Mouse (Mus musculus): Measurements from ENCODE around the gene Eef1a2.
"Not testable (repeated sequence)": the region's sequence is repeated elsewhere in the genome, so short reads cannot be mapped to it uniquely, and the experiment has no call there.

Gene Eef1a2

DNA sequence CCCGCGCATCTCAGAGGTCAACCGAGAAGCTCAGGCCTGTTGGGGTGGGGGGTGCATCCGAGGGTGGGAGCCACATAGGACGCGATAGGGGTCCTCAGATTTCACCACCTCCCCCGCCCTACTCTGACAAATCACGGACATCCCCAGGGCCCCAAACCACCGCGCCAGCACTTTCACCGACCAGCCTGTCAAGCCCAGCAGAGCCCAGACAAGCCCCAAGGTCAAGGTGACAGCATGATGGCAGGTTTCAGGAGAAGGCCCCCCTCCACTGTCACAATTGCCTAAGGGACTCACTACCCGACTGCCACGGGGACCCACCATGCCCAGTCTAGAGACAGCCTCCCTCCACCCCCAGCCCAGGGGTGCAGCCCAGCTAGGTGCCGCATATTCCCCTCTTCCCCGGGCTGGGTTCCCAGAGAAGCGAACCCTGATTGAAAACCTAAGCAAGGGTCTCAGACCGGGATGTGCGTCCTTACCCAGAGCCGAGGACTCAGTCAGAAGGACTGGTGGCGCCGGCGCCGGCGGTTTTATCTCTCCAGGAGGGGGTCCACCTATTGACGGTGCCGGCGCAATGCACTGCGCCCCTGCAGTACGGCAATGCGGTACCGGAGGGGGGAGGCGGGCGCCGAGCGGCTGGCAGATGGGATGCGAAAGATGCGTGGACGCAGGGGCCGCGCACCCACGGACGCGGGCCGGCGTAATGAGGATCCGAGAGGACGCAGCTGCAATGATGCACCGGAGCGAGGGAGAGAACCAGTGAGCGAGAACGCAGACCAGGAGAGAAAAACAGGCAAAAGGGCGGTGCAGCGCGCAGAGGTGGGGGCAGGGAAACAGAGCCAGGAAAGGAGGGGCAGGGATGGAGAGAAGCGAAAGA is at the start of gene Eef1a2:
Gene Eef1a2, minus strand, starts transcription at position 767 of the 874 bp plus-strand sequence.
- peak; percentile 26 for DNase-seq (ENCODE audit: low spot score)

DNA sequence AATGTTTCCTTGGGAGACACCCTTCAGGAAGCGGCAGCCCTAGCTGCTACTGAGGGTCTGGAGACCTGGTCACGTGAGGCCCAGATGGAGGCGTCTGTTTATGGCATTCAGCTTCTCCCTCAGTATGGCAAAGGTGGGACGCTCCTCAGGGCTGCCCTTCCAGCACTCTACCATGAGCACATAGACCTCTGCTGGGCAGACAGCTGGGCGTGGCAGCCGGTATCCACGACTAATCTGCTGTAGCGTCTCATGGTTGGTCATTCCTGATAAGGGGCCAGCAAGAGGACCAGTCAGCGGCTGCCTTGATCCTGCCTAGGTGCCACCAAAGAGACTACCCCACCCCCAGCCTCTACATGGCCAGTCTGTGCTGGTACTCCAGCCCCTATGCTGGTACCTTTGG is 49.3 kb upstream of the Eef1a2 start:
- no peak for DNase-seq (ENCODE audit: low spot score)

DNA sequence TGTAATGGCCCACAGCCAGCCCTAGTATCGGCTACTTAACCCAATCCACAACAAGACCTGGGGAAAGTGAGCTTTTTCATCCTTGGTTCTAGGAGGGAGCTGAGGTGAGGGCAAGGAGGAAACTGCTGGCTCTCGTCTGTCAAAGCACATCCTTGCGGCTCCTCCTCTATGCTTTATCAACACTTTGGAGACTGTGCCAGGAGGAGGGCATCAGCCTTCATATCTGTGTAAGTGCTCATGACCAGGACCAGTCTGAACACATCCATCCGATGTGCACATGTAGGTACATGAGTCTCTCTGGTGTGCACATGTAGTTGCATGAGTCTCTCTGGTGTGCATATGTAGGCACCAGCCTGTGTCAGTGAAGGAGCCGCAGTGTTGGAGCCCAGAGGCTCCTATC is 48.9 kb upstream of the Eef1a2 start:
- DNase-seq (ENCODE audit: low spot score), result no peak

DNA sequence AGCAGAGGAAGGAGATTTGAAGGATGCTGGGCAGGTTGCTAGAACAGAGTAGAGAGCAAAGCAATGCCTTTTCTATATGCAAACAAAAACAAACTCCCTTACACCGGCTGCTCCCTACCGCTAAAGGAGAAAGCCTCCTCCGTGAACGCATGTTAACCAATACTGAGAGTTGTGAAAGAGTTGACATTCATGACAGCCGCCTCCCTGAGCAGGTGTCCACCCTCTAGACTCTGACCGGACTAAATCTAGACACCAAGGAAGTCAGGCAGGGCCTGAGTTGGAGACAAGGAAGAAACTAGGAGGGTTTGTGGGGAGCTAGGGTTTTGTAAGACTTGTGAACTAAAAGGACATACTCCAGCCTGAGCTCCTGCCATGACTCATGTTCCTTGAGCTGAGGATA is 46.1 kb upstream of the Eef1a2 start:
- DNase-seq (ENCODE audit: low spot score), result no peak

DNA sequence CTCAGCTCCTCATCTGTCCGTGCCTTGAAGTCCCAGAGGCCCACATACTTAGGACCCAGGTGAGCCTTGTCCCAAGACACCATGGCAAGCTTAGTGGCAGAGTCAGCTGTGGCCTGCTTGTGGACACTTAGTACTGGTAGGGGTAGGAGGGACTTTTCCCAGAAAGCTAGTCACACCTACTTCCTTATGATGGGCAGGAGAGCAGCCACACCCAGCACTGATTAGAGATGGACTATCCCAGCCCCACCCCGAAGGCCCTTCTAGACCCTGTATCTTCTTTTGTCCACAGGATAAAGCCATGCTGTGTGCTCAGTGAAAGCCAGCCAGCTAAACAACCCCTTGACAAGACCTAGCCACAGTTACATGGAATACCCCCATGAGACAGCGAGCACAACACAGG is 45.6 kb upstream of the Eef1a2 start, which contains the start of gene Ptk6:
Gene Ptk6, minus strand, starts transcription at position 368 of the 400 bp plus-strand sequence.
- DNase-seq (ENCODE audit: low spot score), result no peak

DNA sequence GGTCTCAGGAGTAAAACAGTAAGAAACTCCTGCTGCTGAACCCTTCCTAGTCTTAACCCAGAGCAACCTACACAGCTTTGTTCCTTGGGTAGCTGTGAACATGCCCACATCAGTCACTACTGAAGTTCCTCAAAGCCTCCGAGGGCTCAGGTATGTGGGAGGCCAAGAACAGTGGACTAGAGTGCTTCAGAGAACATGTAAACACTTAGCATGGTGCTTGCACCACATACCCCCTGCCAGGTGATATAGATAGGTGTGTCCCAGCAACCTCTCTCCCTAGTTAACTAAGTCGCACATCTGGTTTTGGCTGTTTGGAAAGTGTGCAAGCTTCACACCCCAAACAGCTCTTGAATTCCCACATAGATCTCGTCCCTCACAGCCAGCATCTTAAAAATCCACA is 44.8 kb upstream of the Eef1a2 start:
- DNase-seq (ENCODE audit: low spot score), result no peak

DNA sequence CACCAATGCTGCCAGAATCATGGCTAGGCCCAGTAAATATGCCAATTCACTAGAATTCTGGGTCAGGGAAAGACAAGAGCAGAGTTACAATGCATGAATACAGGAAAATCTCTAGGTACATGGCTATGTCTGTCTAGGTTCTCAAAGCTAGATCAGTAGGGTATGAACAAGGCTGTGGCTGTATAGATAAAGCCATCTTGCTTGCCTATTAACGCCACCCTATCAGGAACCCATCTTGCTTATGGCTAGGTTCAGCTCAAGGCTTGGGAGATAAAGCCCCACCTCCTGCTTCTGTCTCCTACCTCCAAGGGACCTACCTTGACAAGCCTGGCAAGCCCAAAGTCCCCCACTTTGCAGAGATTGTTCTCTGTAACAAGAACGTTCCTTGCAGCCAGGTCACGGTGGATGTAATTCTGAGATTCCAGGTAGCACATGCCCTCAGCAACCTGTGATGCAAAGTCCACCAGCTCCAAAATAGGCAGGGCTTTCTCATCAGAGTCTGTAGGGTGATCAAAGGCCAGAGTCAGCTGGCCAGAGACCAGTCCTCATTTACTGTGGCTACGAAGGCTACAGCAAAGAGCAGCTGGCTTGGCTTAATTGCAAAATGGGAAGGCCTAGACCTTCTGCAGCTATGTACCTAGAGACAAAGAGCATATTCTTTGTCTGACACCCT is 40.0 kb upstream of the Eef1a2 start:
- no peak for DNase-seq (ENCODE audit: low spot score)

DNA sequence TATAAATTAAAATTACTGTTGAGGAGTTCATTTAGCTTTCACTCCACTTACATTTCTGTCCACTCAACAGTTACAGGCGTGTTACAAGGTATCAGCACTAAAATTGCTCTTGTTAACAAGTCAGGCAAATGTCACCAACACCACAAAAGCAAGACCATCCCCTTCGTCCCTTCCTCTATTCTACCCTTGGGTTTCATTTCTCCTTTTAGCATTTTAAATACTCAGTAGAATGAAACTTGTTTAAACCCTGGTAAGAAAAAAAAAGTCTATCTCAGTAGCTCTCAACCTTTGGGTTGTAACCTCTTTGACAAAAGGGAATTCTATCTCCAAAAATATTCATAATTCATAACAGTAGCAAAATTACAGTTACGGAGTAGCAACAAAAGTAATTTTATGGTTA is 36.2 kb upstream of the Eef1a2 start:
- no peak for DNase-seq (ENCODE audit: low spot score)

DNA sequence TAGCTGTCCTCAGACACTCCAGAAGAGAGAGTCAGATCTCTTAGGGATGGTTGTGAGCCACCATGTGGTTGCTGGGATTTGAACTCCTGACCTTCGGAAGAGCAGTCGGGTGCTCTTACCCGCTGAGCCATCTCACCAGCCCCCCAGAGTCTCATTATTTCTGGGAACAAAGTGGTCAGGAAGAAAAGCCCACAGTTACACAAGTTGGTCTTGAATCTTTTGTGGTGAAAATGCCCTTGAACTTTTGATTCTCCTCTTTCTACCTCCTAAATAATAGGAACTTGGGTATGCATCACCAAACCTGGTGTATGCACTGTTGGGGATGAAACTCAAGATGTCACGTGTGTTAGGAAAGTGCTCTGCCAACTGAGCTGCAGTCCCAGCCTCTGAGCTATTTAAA is 35.1 kb upstream of the Eef1a2 start:
- DNase-seq (ENCODE audit: low spot score), result no peak

DNA sequence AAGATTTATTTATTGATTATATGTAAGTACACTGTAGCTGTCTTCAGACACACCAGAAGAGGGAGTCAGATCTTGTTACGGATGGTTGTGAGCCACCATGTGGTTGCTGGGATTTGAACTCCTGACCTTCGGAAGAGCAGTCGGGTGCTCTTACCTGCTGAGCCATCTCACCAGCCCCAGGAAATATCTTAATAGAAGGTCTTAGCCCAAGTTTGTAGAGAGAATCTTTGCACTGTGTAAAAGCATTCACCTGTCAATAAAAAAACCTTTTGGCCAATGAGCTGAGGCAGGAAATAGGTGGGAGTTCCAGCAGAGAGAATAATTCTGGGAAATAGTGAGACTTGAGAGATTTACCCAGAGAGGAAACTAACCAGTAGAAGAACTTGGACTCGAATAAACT is 34.6 kb upstream of the Eef1a2 start:
- DNase-seq (ENCODE audit: low spot score), result not testable (repeated sequence)

DNA sequence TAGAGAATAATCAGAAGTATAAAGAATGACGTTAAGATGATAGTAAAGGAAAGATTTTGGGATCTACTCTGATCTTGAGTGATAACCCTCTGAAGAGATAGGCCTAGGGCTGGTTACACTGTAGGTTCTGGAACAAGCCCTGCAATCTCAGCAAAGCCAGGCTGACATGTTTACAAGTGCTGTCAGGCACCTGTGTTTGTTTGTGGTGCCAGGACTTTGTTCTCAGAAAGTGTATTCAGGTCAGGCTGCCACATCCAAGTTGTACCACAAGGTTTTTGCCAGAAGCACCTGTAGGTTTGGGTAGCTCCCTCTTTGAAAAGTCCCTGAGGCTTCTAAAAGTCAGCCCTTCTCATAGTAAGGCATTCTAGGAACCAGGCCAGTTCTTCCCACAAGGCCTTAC is 32.5 kb upstream of the Eef1a2 start:
- no peak for DNase-seq (ENCODE audit: low spot score)

DNA sequence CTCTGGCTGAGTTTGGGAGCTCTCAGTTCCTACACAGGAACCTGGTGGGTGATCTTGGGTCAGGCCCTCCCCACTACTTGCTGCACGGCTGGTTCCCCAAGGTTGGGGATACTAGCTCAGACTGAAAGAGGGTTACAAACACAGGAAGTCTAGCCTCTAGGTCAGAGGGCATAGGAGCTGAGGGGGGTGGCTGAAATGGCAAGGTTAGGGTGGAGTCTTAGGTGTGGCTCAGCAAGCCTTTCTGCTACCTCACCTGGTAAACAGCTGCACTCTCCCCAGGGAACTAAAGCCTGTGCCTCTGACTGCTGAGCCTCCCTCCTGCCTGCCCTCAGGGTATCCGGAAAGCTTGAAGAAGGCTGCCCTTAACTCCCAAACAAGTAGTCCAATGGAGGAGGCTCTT is 31.9 kb upstream of the Eef1a2 start:
- DNase-seq (ENCODE audit: low spot score), result peak; percentile 13

DNA sequence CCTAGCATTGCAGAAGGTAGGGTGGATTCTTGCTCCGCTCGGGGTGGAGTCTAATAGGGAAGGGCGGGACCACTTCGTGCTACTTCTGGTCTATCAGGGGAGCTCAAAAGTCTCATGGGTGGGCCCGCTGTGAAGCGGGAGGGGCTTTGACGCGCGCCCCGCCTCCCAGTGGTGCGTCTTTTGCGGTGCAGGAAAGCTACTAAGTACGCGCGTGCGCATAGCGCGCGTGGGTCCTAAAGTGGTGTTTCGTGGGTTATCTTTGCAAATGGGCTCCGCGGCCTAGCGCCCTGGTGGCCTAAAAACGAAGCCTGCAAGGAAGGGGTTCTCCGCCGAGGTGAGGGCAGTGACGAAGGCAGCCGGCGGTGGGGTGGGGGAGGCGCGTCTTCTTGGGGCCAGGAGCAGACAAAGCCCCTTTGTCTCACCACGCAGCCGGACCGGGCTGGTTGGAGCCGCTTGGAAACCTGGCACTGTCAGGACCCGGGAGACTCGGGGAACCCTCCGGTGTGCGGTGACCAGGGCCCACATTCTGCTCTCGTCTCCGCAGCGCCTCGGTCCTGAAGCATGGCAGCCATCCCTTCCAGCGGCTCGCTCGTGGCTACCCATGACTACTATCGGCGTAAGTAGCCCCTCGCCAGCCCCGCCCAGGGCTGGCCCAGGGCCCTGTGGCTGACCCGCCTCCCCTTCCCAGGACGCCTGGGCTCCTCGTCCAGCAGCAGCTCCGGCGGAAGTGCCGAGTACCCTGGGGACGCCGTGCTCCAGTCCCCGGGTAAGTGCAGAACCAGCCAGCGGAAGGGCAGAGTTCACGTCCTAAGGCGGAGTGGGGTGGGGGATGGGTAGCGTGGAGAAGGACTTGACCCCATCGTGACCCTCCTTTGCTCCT is 30.5 kb upstream of the Eef1a2 start, which contains the start of gene Ppdpf:
Gene Ppdpf, plus strand, starts transcription at position 127 of the 880 bp plus-strand sequence.
- DNase-seq (ENCODE audit: low spot score), result peak; percentile 94

DNA sequence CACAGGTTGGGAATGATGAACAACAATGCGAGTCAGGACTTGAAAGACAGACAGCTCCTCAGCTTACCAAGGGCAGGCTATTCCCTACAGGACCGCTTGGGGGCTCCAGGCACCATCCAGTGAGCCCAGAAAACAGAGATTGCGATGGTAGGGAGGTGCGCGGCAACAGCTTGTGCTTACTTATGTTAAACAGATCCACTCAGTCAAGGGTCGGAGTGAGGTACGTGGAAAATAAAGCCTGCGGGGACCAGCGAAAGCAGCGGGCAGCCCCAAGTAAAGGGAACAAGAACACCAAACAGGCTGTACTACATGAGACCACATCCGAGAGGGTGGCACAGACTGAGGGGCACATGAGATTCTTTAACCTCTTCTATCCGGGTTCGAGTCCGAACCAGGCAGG is 29.8 kb upstream of the Eef1a2 start:
- DNase-seq (ENCODE audit: low spot score), result peak; percentile 95

DNA sequence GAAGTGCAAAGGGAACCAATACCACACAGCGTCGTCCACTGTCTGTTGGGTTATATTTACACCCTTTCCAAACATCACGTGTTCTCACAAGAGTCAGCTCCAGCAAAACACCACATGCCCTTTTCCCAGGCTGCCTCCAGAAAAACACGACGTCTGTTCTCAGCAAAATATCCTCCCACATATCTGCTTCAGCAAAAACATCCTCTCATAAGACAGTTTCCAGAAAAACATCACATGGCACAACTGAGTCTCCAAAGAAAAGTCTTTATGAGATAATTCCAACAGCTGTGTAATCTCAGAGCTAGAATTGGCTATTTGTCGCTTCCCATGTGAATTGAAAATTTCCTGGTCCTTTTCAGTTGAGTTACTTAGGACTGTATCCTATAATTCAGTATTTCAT is 24.1 kb upstream of the Eef1a2 start:
- no peak for DNase-seq (ENCODE audit: low spot score)

DNA sequence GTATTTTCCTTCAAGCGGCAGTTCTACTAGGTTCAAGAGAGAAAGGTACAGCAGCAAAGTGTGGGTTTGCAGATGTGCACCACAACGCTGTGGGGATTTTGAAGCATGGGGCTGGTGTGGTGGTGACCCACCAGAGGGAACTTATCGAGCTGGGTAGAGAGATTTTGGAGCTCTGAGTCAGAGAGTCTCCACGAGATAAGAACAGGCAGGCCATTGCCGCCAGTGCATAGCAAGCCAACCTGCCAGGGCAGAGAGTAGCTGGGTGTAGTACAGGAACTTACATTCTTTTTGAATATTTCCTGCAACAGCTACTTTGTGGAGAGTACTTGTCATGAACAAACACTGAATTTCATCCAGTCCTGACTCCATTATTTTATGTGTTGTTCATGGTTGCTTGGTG is 21.7 kb upstream of the Eef1a2 start:
- DNase-seq (ENCODE audit: low spot score), result no peak

DNA sequence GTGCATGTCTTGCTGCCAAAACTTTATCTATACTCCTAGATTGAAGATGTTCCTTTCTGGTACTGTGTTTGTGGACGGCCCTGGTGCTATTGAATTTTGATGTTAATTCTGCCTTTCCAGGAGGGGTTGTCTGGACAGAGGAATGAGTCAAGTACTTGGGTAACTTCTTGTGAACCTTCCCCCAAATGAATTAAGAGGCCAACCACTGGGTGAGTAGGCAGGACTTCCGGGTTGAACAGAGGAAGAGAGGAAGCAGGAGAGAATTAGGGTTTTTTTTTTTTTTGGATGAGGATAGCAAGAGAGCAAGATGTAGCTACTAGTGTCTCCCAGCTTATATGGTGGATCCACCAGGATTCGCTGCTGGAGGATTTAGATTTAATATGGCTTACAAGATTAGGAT is 21.2 kb upstream of the Eef1a2 start:
- no peak for DNase-seq (ENCODE audit: low spot score)

DNA sequence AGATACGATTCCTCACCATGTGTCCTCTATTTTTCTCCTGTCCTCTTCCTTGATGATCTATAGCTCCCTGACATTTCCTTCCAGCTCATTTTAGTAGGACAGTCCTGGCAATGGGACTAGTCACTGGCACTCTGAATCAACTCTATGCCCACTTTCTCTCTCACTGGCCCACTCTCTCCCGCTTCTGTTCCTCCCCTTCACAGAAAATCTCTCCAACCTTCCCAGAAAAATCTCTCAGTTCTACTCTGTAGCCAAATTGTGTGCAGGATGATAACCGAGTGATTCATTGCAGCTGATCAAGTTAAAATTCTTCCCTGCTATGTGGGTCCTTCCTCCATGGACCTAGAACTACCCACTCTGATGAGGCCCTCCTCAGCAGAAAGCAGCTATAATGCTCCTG is 17.8 kb upstream of the Eef1a2 start:
- DNase-seq (ENCODE audit: low spot score), result no peak

DNA sequence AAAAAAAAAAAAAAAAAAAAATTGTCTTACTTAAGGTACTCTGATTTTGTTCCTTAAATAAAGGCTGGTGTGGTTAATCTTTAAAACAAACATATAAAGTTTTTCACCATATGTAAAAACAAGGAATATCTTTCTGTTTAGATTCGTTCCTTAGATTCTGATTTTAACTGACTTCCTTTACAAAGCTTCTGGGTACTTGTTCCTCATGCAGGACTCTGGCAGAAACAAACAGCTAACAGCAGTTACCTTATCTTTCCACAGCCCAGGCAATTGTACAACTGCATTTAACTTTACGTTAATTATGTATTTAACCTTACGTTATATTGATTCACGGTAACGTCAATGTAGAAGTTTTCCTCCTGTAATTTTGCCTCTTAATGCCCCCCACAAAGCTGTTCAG is 9.7 kb upstream of the Eef1a2 start:
- no peak for DNase-seq (ENCODE audit: low spot score)

DNA sequence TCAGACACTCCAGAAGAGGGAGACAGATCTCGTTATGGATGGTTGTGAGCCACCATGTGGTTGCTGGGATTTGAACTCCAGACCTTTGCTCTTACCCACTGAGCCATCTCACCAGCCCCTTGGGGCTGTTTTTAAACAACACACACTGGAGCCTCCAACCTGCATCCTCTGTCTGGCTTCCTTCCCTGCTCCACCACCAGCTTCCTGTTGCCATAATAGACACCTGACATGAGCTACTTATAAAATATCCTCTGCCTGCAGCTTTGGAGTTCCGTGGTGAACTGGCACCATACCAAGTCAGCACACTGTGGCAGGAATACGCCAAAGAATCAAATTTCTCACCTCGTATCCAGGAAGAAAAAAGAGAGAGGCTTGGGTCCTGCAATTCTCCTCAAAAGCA is 4.0 kb upstream of the Eef1a2 start:
- DNase-seq (ENCODE audit: low spot score), result no peak

DNA sequence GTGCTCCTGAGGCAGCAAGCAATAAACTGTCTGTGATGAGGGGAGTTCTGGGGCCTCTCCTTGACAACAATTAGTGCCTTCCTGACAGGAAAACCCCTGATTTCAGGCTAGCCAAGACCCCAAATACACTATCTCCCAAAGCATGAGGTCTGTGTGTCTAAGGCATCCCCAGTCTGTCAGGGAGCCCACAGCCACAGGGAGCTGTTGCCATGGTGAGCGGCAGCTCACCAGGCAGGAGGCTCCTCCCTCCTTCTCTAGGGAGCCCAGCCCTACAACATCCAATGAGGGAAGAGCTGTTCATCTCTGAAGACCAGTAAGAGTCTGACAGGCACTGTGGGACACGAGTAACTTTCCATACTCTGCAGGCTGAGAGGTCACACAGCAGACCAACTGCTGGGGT is 3.0 kb upstream of the Eef1a2 start:
- peak; percentile 56 for DNase-seq (ENCODE audit: low spot score)

DNA sequence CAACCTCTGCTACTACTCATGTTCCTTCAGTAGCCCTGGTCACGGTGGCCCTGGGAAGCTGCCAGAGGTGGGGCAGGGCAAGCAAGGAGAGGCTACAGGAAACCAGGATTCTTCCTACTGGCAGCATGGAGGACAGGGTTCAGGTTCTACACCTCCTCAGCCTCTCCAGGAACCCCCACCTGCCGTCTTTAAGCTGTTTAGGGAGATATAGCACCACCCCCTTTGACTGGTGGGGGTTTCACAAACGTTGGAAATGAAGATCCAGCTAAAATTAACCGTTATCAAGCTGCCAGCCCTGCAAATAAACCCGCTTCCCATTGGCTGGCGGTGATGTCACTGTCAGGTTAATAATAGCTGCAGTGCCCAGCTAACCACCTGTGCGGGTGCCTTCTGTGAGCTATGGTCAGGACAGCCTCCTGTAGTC is 2.3 kb upstream of the Eef1a2 start:
- no peak for DNase-seq (ENCODE audit: low spot score)

Data from embryo, embryonic 10 days (tissue).